Mouse (Mus musculus) adrenal gland, adult (tissue): Measurements from ENCODE around the gene Maml3.

ENCODE experiments used
- DNase-seq, 2 experiments: peaks; one replicate each; pipeline ENCODE4 v3.0.0; 2022 to 2023; ENCODE audit warnings: low spot score in 1 of 2; ENCODE audit not compliant: inconsistent age in 2 of 2

Gene Maml3

DNA sequence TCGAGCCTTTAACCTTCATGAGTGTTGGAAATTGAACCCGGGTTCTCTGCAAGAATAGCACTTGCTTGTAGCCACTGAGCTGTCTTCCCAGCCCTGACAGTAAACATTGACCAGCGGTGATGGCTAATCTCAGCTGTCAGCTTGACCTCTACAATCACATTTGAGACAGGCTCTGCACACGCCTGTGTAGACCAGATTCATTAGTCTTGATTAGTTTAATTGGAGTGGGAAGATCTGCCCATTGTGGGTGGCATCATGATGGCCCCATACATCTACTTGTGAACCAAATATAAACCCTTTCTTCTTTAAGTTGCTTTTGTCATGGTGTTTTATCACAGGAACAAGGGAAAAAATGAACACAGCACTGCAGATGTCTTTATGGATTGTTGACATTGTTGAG lies 457.5 kb downstream of the Maml3 start:
- DNase-seq, result no peak

DNA sequence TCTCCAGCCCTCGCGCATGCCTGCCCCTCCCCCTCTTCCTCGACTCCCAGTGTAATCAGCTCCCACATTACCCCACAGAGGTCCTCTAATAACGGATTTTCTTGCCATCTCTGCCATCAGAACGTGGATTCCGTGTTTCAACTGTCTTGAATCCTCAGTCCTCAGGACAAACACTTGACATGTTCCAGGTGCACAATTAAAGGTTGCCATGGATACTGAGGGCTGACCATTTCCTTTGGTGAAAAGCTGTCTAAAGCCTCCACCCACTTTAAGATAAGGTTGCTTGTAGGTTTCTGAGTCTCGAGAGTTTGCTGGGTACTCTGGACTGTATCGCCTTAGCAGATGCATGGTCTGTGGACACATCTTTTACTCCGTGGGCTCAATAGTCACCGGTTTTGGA lies 458.6 kb downstream of the Maml3 start:
- DNase-seq, result no peak

DNA sequence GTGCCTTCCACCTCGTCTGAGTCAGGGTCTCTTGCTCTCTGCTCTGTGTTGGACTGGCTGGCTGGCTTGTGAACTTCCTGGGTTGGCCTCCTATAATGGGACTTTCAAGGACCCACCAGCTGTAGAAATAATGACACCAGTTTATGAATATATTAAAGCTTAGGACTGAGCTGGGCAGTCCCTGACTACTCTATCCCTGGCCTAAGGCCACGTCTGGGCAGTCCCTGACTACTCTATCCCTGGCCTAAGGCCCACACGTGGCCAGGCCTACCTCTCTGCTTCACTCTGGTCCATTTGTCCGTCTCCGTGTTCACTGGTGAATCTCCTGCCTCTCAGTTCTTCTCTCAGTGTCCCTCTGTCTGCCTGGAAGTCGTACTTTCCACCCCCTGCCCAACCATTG lies 459.4 kb downstream of the Maml3 start:
- no peak for DNase-seq

DNA sequence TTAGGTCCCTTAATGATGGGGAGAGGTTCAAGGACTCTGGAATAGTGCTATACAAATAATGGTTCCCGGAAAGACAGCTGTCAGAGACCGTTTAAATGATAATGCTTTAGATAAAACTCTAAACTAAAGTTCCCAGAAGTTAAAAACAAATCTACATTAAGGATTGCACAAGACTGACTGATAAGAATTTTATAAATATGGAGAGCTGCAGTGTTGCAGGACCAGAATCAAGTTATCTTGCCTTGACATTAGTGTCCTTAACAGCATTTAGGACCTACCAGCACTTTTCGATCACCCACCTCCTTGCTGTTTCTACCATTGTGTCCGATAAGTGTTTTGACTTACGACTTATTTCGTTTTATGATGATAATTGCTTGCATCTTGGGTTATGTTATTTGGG lies 466.6 kb downstream of the Maml3 start:
- no peak for DNase-seq

DNA sequence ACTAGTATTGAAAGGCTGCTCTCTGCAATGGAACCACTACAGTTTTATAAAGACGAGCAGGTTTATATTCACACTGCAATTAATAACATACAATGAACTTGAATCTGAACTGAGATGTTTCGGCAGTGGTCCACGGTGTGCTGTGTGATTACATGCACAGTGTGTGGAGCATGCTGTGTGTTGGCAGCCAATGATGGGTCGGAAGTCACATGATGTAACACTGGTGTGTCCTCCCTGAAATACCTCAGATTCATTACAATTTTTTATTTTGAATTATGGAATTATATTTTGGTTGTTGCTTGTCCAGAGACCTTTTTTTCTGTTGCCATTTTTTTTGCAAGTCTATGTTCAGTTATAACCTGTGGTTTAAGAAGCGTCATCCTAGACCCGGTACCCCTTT lies 467.6 kb downstream of the Maml3 start:
- DNase-seq, result no peak

DNA sequence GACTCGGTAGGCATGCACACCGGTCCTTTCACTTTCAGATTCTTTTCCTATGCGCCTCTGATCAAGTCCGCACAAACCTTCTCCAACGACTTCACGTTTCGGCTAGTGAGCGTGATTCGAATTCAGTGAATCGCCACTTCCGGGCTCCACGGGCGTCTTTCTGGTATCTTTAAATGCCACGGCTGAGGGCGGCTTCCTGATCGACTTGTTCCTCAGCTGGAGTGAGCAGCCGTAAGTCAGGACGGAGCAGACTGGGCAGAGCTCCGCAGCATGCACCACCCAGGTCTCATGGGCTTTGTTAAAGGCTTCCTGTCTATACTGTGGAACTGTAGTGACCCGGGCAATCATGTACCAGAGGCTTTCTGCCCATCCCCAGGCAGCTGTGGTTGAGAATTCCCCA lies 468.2 kb downstream of the Maml3 start:
- DNase-seq, result peak in 1 of 2 experiments; percentile 35

DNA sequence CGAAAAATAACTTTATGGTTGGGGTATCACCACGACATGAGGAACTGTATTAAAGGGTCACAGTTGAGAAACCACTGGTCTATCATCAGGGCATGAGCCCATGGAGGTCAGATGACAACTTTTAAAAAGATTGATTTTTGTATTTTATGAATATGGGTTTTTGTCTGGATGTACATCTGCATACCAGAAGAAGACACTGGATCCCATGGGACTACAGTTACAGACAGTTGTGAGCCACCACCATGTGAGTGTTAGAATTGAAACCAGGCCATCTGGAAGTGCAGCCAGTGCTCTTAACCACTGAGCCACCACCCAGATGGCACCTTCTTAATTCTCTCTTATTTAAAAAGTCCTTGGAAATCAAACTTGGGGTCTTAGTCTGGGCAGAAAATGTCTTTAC lies 468.9 kb downstream of the Maml3 start:
- DNase-seq, result no peak
